Mouse (Mus musculus) A20 (cell line): ENCODE measurements around the gene Eml1.
"Not testable (repeated sequence)": the region's sequence is repeated elsewhere in the genome, so short reads cannot be mapped to it uniquely, and the experiment has no call there.

Experiments
- DNase-seq: peaks from one replicate; pipeline ENCODE4 v3.0.0-alpha.2; 2011; ENCODE audit warnings: low read depth, low spot score

Eml1 gene

GRCm38 (mm10) chr12:108474440-108474839, 103.7 kb downstream of the Eml1 start:
- DNase-seq: no peak

- no peak for DNase-seq
These were observed 108.0 kb downstream of the Eml1 start for GRCm38 (mm10) chr12:108478714-108479113.

GRCm38 (mm10) chr12:108480704-108481365, 110.1 kb downstream of the Eml1 start:
- no peak for DNase-seq

GRCm38 (mm10) chr12:108489076-108489475, 118.3 kb downstream of the Eml1 start:
- no peak for DNase-seq

GRCm38 (mm10) chr12:108489741-108490140, 119.0 kb downstream of the Eml1 start:
- no peak for DNase-seq

GRCm38 (mm10) chr12:108490336-108490735, 119.6 kb downstream of the Eml1 start:
- no peak for DNase-seq

GRCm38 (mm10) chr12:108490954-108491353, 120.2 kb downstream of the Eml1 start:
- DNase-seq: no peak

- DNase-seq: peak; percentile 62
These were observed 123.3 kb downstream of the Eml1 start for GRCm38 (mm10) chr12:108494011-108494541.

GRCm38 (mm10) chr12:108495455-108496235, 124.9 kb downstream of the Eml1 start:
- DNase-seq: no peak

- no peak for DNase-seq
These were observed 132.3 kb downstream of the Eml1 start for GRCm38 (mm10) chr12:108503064-108503463.

GRCm38 (mm10) chr12:108503582-108503981, 132.8 kb downstream of the Eml1 start:
- DNase-seq: no peak

GRCm38 (mm10) chr12:108505846-108506245, 135.1 kb downstream of the Eml1 start:
- no peak for DNase-seq

- DNase-seq: not testable (repeated sequence)
These were observed 136.3 kb downstream of the Eml1 start for GRCm38 (mm10) chr12:108507046-108507445.

- DNase-seq: no peak
These were observed 139.8 kb downstream of the Eml1 start for GRCm38 (mm10) chr12:108510571-108510970.

GRCm38 (mm10) chr12:108511009-108511408, 140.3 kb downstream of the Eml1 start:
- DNase-seq: peak; percentile 39

- no peak for DNase-seq
These were observed 144.7 kb downstream of the Eml1 start for GRCm38 (mm10) chr12:108515464-108515863.

GRCm38 (mm10) chr12:108519374-108519773, 148.6 kb downstream of the Eml1 start:
- no peak for DNase-seq

- DNase-seq: peak; percentile 56
These were observed 158.5 kb downstream of the Eml1 start for GRCm38 (mm10) chr12:108529214-108529613.

- DNase-seq: no peak
These were observed 163.7 kb downstream of the Eml1 start for GRCm38 (mm10) chr12:108534484-108534883.

- DNase-seq: peak; percentile 42
These were observed 165.7 kb downstream of the Eml1 start for GRCm38 (mm10) chr12:108536461-108536860.

GRCm38 (mm10) chr12:108541088-108541487, 170.3 kb downstream of the Eml1 start:
- DNase-seq: peak; percentile 38

- no peak for DNase-seq
These were observed 175.9 kb downstream of the Eml1 start for GRCm38 (mm10) chr12:108546508-108547153.
